Mouse (Mus musculus) limb, embryonic 10.5 days (tissue): ENCODE results near the gene Slc16a2. TPM values are rescaled to one million over a fixed set of nuclear protein-coding genes. Genes with fewer than 3 reads are reported as not detected.
A peak's percentile ranks its signal among the peaks of the same experiment; 100 is the strongest.

Experiments used
- DNase-seq: peaks from one replicate; pipeline ENCODE4 v3.0.0-alpha.2; 2017; ENCODE audit warnings: low spot score
- H3K27ac ChIP-seq: fragments of 300-500 bp; sonication (generic); 2 replicates; pipeline ENCODE4 v1.5.1; 2016; ENCODE audit warnings: mild to moderate bottlenecking
- H3K27me3 ChIP-seq: fragments of 300-500 bp; sonication (generic); 2 replicates; pipeline ENCODE4 v1.6.1; 2016; ENCODE audit warnings: low read depth, mild to moderate bottlenecking; ENCODE audit not compliant: poor library complexity, severe bottlenecking
- H3K36me3 ChIP-seq: fragments of 300-500 bp; sonication (generic); 2 replicates; pipeline ENCODE4 v1.6.1; 2016; ENCODE audit warnings: mild to moderate bottlenecking, moderate library complexity
- H3K4me1 ChIP-seq: fragments of 300-500 bp; sonication (generic); 2 replicates; pipeline ENCODE4 v1.6.1; 2016
- H3K4me3 ChIP-seq: fragments of 300-500 bp; sonication (generic); 2 replicates; pipeline ENCODE4 v1.5.1; 2016; ENCODE audit warnings: mild to moderate bottlenecking, moderate library complexity
- H3K9me3 ChIP-seq: fragments of 300-500 bp; sonication (generic); replicated peaks from 2 replicates; pipeline ENCODE4 v1.6.1; 2016; ENCODE audit warnings: mild to moderate bottlenecking
- WGBS: fragments of 180-500 bp; shearing (Covaris S2); methylation state at CpG from one replicate; pipeline ENCODE4 v1.1.7; 2016; 5-methylcytosine and 5-hydroxymethylcytosine counted together
- polyA plus RNA-seq: library from polyadenylated mRNA; unstranded; fragments of >200 nt; fragmentation: Nextera tagmentation; extraction: Ambion mirVana; gene quantifications from 2 replicates; pipeline ENCODE4 v1.2.1, GENCODE M21; 2016

Slc16a2 gene
- 9.8 and 14.8 TPM in 2 replicates for polyA plus RNA-seq

GRCm38 (mm10) chrX:103821832-103822196 lies at the start of gene Slc16a2:
Gene Slc16a2 (minus strand): TSS chrX:103821983.
- 8% methylated on average over 17 of the region's 17 CpGs for WGBS
- Histone ChIP-seq H3K4me3 (peak within 1 kb of the TSS; percentile 62), H3K27ac (peak within 1 kb of the TSS; percentile 87), H3K27me3 (peaks cover 96% of the 10 kb centered on the region), H3K36me3 (no peaks in the 10 kb centered on the region), H3K9me3 (no peaks in the 10 kb centered on the region), H3K4me1 (peaks cover 15% of the 10 kb centered on the region; the same call in 1 of the 2 replicates)
- DNase-seq = peak; percentile 74

GRCm38 (mm10) chrX:103863502-103863901 lies 41.7 kb upstream of the Slc16a2 start:
- WGBS = 78% methylated on average over 2 of the region's 2 CpGs
- no peak overlapping the region for H3K27ac ChIP-seq
- H3K36me3 ChIP-seq = no peaks in the 10 kb centered on the region
- no peak for DNase-seq
- H3K27me3 ChIP-seq = peaks cover 87% of the 10 kb centered on the region
- no peaks in the 10 kb centered on the region for H3K4me1 ChIP-seq
- H3K4me3 ChIP-seq = no peak overlapping the region
- H3K9me3 ChIP-seq = no peaks in the 10 kb centered on the region

GRCm38 (mm10) chrX:103862877-103863276 lies 41.1 kb upstream of the Slc16a2 start:
- Histone ChIP-seq H3K4me1 (no peaks in the 10 kb centered on the region), H3K27me3 (peaks cover 81% of the 10 kb centered on the region), H3K36me3 (no peaks in the 10 kb centered on the region), H3K4me3 (no peak overlapping the region), H3K27ac (no peak overlapping the region), H3K9me3 (no peaks in the 10 kb centered on the region)
- DNase-seq = no peak
- WGBS = 64% methylated on average over 3 of the region's 3 CpGs

GRCm38 (mm10) chrX:103845266-103845665 lies 23.5 kb upstream of the Slc16a2 start:
- Histone ChIP-seq H3K36me3 (no peaks in the 10 kb centered on the region), H3K4me3 (no peak overlapping the region), H3K27ac (no peak overlapping the region), H3K9me3 (no peaks in the 10 kb centered on the region), H3K27me3 (peaks cover 91% of the 10 kb centered on the region), H3K4me1 (no peaks in the 10 kb centered on the region)
- WGBS = 49% methylated on average over 2 of the region's 2 CpGs
- no peak for DNase-seq

- Histone ChIP-seq H3K36me3 (no peaks in the 10 kb centered on the region), H3K27ac (no peak overlapping the region), H3K9me3 (no peaks in the 10 kb centered on the region), H3K27me3 (peaks cover 92% of the 10 kb centered on the region), H3K4me3 (no peak overlapping the region), H3K4me1 (no peaks in the 10 kb centered on the region)
- 94% methylated on average over 2 of the region's 2 CpGs for WGBS
- DNase-seq = no peak
These were observed 7.1 kb upstream of the Slc16a2 start for GRCm38 (mm10) chrX:103828836-103829235.

- peak overlapping the region; percentile 62 for H3K4me3 ChIP-seq
- 16% methylated on average over 20 of the region's 20 CpGs for WGBS
- H3K4me1 ChIP-seq = peaks cover 15% of the 10 kb centered on the region; the same call in 1 of the 2 replicates
- peak overlapping the region; percentile 87 for H3K27ac ChIP-seq
- H3K27me3 ChIP-seq = peaks cover 96% of the 10 kb centered on the region
- DNase-seq = peak; percentile 60
- no peaks in the 10 kb centered on the region for H3K36me3 ChIP-seq
- no peaks in the 10 kb centered on the region for H3K9me3 ChIP-seq
These were observed 558 bp upstream of the Slc16a2 start for GRCm38 (mm10) chrX:103822271-103822811.

- WGBS = 16% methylated on average over 33 of the region's 37 CpGs
- Histone ChIP-seq H3K4me1 (peaks cover 15% of the 10 kb centered on the region; the same call in 1 of the 2 replicates), H3K27me3 (peaks cover 94% of the 10 kb centered on the region), H3K27ac (peak overlapping the region; percentile 87), H3K36me3 (no peaks in the 10 kb centered on the region), H3K4me3 (peak overlapping the region; percentile 62), H3K9me3 (no peaks in the 10 kb centered on the region)
- DNase-seq = peak; percentile 41
These were observed 470 bp downstream of the Slc16a2 start for GRCm38 (mm10) chrX:103821195-103821831.

- WGBS = 10% methylated on average over 35 of the region's 35 CpGs
- DNase-seq = peak; percentile 34
- Histone ChIP-seq H3K4me3 (peak overlapping the region; percentile 62), H3K36me3 (no peaks in the 10 kb centered on the region), H3K9me3 (no peaks in the 10 kb centered on the region), H3K4me1 (peaks cover 19% of the 10 kb centered on the region; the same call in 1 of the 2 replicates), H3K27me3 (peaks cover 94% of the 10 kb centered on the region), H3K27ac (peak overlapping the region; percentile 87)
These were observed 1.2 kb downstream of the Slc16a2 start for GRCm38 (mm10) chrX:103820307-103821194.

- no peak for DNase-seq
These were observed 2.5 kb downstream of the Slc16a2 start for GRCm38 (mm10) chrX:103819253-103819652.

GRCm38 (mm10) chrX:103812690-103813089 lies 9.1 kb downstream of the Slc16a2 start:
- Histone ChIP-seq H3K4me3 (no peak overlapping the region), H3K27ac (no peak overlapping the region), H3K27me3 (peaks cover 96% of the 10 kb centered on the region), H3K36me3 (no peaks in the 10 kb centered on the region), H3K9me3 (no peaks in the 10 kb centered on the region), H3K4me1 (0 out of 2 replicates have a peak, but pooled peaks cover 4% of the 10 kb centered on the region)
- DNase-seq = no peak
- 72% methylated on average over 1 of the region's 1 CpGs for WGBS

More at GRCm38 (mm10) chrX:103819253-103819652, 2.5 kb downstream of the Slc16a2 start:
- H3K27me3 ChIP-seq = peaks cover 92% of the 10 kb centered on the region
- H3K27ac ChIP-seq = no peak overlapping the region
- H3K4me3 ChIP-seq = peak overlapping the region; percentile 62
- WGBS = 45% methylated on average over 6 of the region's 6 CpGs
- H3K36me3 ChIP-seq = no peaks in the 10 kb centered on the region
- no peaks in the 10 kb centered on the region for H3K9me3 ChIP-seq
- H3K4me1 ChIP-seq = peaks cover 19% of the 10 kb centered on the region; the same call in 1 of the 2 replicates

- H3K9me3 ChIP-seq = no peaks in the 10 kb centered on the region
- DNase-seq = no peak
- H3K4me3 ChIP-seq = no peak overlapping the region
- no peak overlapping the region for H3K27ac ChIP-seq
- H3K4me1 ChIP-seq = no peaks in the 10 kb centered on the region
- no peaks in the 10 kb centered on the region for H3K36me3 ChIP-seq
- peaks cover 98% of the 10 kb centered on the region for H3K27me3 ChIP-seq
- 71% methylated on average over 1 of the region's 1 CpGs for WGBS
These were observed 11.3 kb downstream of the Slc16a2 start for GRCm38 (mm10) chrX:103810483-103810882.

- no peak overlapping the region for H3K4me3 ChIP-seq
- H3K9me3 ChIP-seq = no peaks in the 10 kb centered on the region
- 79% methylated on average over 4 of the region's 4 CpGs for WGBS
- no peak for DNase-seq
- no peak overlapping the region for H3K27ac ChIP-seq
- H3K36me3 ChIP-seq = no peaks in the 10 kb centered on the region
- H3K27me3 ChIP-seq = peaks cover 97% of the 10 kb centered on the region
- H3K4me1 ChIP-seq = no peaks in the 10 kb centered on the region
These were observed 15.4 kb downstream of the Slc16a2 start for GRCm38 (mm10) chrX:103806373-103806772.

- WGBS = 94% methylated on average over 1 of the region's 1 CpGs
- Histone ChIP-seq H3K27me3 (peaks cover 92% of the 10 kb centered on the region), H3K4me1 (no peaks in the 10 kb centered on the region), H3K4me3 (no peak overlapping the region), H3K9me3 (no peaks in the 10 kb centered on the region), H3K36me3 (no peaks in the 10 kb centered on the region), H3K27ac (no peak overlapping the region)
- DNase-seq = no peak
These were observed 24.8 kb downstream of the Slc16a2 start for GRCm38 (mm10) chrX:103796961-103797360.
